Mouse (Mus musculus) ES-E14 (cell line): ENCODE results near the gene Tpmt.

ENCODE experiments used
- CHD2 ChIP-seq: IDR thresholded peaks from 2 replicates; pipeline ENCODE4 v1.6.1; 2014; ENCODE audit warnings: mild to moderate bottlenecking, low read depth, low read length, inconsistent platforms
- MAFK ChIP-seq: IDR thresholded peaks from 2 replicates; pipeline ENCODE4 v1.6.1; 2014; ENCODE audit warnings: mild to moderate bottlenecking, low read depth, low read length, inconsistent platforms; ENCODE audit not compliant: insufficient read depth

DNA sequence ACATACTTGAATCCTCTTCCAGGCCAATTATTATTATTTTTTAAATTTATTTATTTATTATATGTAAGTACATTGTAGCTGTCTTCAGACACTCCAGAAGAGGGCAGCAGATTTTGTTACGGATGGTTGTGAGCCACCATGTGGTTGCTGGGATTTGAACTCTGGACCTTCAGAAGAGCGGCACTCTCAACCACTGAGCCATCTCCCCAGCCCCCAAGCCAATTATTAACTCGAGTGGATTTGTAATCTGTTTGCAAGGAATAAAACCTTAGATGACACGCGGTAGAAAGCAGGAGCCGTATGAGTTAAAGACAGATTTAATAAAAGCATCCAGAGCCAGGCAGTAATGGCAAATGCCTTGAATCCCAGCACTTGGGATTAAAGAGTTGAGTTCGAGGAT is 24.8 kb downstream of the Tpmt start:
- no peak for TF ChIP-seq MAFK
- no peak for TF ChIP-seq CHD2
